Mouse (Mus musculus) intestine, postnatal 0 days (tissue): ENCODE measurements around the gene Sgip1. TPM values are rescaled to one million over a fixed set of nuclear protein-coding genes. Genes with fewer than 3 reads are reported as not detected.
A peak's percentile ranks its signal among the peaks of the same experiment; 100 is the strongest.

Experiments
- ATAC-seq: fragments of 200-750 bp; cut with Nextera tagmentation; 2 replicates; pipeline ENCODE4 v1.8.0; 2017; ENCODE audit warnings: mild to moderate bottlenecking, moderate TSS enrichment, moderate library complexity
- H3K27ac ChIP-seq: fragments of 300-500 bp; sonication (generic); 2 replicates; pipeline ENCODE4 v1.5.1; 2014; ENCODE audit warnings: mild to moderate bottlenecking, low read depth, low read length, moderate library complexity
- H3K27me3 ChIP-seq: fragments of 300-500 bp; sonication (generic); replicated peaks from 2 replicates; pipeline ENCODE4 v1.6.1; 2014; ENCODE audit warnings: low read length, mixed read lengths; ENCODE audit not compliant: control insufficient read depth, insufficient read depth
- H3K36me3 ChIP-seq: fragments of 300-500 bp; sonication (generic); 2 replicates; pipeline ENCODE4 v1.6.1; 2014; ENCODE audit warnings: mild to moderate bottlenecking, moderate library complexity; ENCODE audit not compliant: control insufficient read depth, insufficient read depth
- H3K4me1 ChIP-seq: fragments of 300-500 bp; sonication (generic); replicated peaks from 2 replicates; pipeline ENCODE4 v1.6.1; 2014; ENCODE audit warnings: antibody characterized with exemption, low read length, mixed read lengths; ENCODE audit not compliant: control insufficient read depth, insufficient read depth
- H3K4me2 ChIP-seq: fragments of 300-500 bp; sonication (generic); replicated peaks from 2 replicates; pipeline ENCODE4 v1.6.1; 2014; ENCODE audit warnings: low read depth, mild to moderate bottlenecking, moderate library complexity
- H3K4me3 ChIP-seq: fragments of 300-500 bp; sonication (generic); 2 replicates; pipeline ENCODE4 v1.5.1; 2014; ENCODE audit warnings: low read depth, low read length
- H3K9ac ChIP-seq: fragments of 300-500 bp; sonication (generic); 2 replicates; pipeline ENCODE4 v1.6.1; 2014; ENCODE audit warnings: mild to moderate bottlenecking, low read depth, low read length
- H3K9me3 ChIP-seq: fragments of 300-500 bp; sonication (generic); 2 replicates; pipeline ENCODE4 v1.6.1; 2016; ENCODE audit warnings: mixed run types; ENCODE audit not compliant: control insufficient read depth
- CTCF ChIP-seq: sonication (generic); IDR thresholded peaks from 2 replicates; pipeline ENCODE4 v1.5.1; 2016; ENCODE audit warnings: low read depth, mild to moderate bottlenecking, control low read depth, antibody characterized with exemption, moderate library complexity
- WGBS: fragments of 180-500 bp; shearing (Covaris S2); extraction: QIAGEN DNeasy Blood & Tissue Kit; methylation state at CpG from one replicate; pipeline ENCODE4 v1.1.7; 2014; 5-methylcytosine and 5-hydroxymethylcytosine counted together
- polyA plus RNA-seq: library from polyadenylated mRNA; unstranded; fragments of >200 nt; fragmentation: Nextera tagmentation; extraction: Ambion mirVana; gene quantifications from 2 replicates; pipeline ENCODE4 v1.2.1, GENCODE M21; 2015

The Sgip1 gene
- polyA plus RNA-seq, 1 experiment from 2014 or later, result 6.1 TPM

GRCm38 (mm10) chr4:102972071-102972470 is 231.0 kb downstream of the Sgip1 start:
- Histone ChIP-seq H3K9ac (no peak overlapping the region), H3K27ac (no peak overlapping the region), H3K4me1 (no peaks in the 10 kb centered on the region), H3K4me3 (no peak overlapping the region), H3K9me3 (no peaks in the 10 kb centered on the region), H3K4me2 (no peak overlapping the region), H3K27me3 (peaks cover 3% of the 10 kb centered on the region; the same call in 1 of the 2 replicates), H3K36me3 (no peaks in the 10 kb centered on the region)
- TF ChIP-seq CTCF, result no peak
- 74% methylated on average over 3 of the region's 3 CpGs for WGBS
- no peak for ATAC-seq

GRCm38 (mm10) chr4:102974172-102974571 is 233.1 kb downstream of the Sgip1 start:
- peaks cover 3% of the 10 kb centered on the region for H3K27me3 ChIP-seq
- H3K27ac ChIP-seq, result no peak overlapping the region
- no peaks in the 10 kb centered on the region for H3K4me1 ChIP-seq
- ATAC-seq, result no peak
- H3K9me3 ChIP-seq, result no peaks in the 10 kb centered on the region
- no peak for TF ChIP-seq CTCF
- H3K4me3 ChIP-seq, result no peak overlapping the region
- WGBS, result 69% methylated on average over 5 of the region's 5 CpGs
- H3K4me2 ChIP-seq, result no peak overlapping the region
- H3K36me3 ChIP-seq, result no peaks in the 10 kb centered on the region
- H3K9ac ChIP-seq, result no peak overlapping the region

DNA sequence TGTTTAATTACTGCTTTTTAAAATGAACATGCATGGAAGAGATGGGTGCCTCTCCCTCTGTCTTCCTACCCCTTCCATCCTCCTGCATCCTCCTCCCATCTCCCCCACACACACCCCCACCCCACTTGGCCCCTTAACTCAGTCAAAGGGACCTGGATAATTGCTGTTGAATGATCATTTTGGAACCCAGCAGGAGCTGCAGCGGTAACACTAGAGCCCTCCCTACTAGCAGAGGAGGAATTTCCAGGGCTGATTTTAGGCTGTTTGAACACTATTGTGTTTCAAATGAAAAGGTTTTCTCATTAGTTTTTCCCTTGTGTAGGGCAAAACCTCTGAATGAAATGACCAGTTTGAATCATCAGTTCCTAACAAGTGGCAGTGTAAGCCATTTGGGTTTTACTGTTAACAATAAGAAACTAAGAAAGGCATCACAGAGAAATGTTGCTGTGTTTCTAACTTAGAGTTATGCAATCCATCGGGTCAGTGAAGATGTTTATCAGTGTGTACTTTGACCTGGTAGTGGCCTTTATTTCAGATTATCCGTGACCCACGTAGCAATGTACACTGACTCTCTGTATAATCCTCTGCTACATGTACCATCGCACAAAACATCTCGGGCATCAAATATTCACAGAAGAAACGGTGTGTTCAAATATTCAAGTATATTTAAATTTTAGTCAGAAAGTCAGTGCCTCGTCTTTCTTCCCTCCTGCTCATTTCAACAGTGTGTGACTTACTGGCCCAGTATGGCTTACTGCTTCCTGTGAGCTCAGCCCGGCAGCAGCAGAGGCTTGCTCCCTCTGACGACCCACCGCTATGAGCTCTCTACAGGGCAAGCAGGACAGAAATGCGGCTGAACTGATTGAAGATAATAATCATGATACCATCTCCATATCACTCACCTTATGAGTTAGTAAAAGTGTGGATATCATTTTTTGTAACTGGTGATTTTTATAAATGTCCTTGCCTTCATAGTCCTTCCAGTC is 235.5 kb downstream of the Sgip1 start:
- 54% methylated on average over 12 of the region's 12 CpGs for WGBS
- ATAC-seq, result no peak

DNA sequence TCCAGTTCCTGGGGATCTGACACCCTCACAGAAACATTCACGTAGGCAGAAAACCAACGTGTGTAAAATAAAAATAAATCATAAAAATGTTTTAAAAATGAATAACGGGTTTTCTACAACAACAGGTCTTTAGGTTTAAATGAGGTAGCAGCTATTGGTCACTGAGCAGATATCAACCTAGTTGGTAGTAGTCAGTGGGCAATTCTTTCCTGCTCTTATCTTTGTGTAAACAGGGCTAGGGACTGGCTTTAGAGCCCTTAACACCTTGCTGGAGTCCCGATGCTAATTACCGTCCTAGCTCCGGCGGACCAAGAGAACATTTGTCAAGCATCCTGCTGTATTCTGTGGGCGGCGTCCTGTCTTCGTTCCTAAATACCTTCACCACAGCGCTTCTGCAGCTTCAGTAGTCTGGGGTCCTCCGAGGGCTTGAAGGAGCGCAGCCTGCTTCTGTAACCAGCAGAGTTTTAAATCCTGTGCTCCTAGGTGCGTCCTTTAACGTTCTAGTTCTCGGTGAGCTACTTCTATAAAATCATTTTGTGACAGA is 236.8 kb downstream of the Sgip1 start:
- Histone ChIP-seq H3K9me3 (no peaks in the 10 kb centered on the region), H3K4me2 (peak overlapping the region; percentile 43), H3K4me3 (no peak overlapping the region), H3K27ac (no peak overlapping the region), H3K36me3 (no peaks in the 10 kb centered on the region), H3K27me3 (peaks cover 8% of the 10 kb centered on the region), H3K9ac (no peak overlapping the region), H3K4me1 (no peaks in the 10 kb centered on the region)
- 8% methylated on average over 16 of the region's 16 CpGs for whole genome bisulfite sequencing
- ATAC-seq, result no peak
- TF ChIP-seq CTCF, result no peak

More for the DNA sequence above, 235.5 kb downstream of the Sgip1 start:
- no peak overlapping the region for H3K9ac ChIP-seq
- no peaks in the 10 kb centered on the region for H3K36me3 ChIP-seq
- no peak overlapping the region for H3K4me2 ChIP-seq
- no peak overlapping the region for H3K4me3 ChIP-seq
- no peak overlapping the region for H3K27ac ChIP-seq
- no peaks in the 10 kb centered on the region for H3K4me1 ChIP-seq
- no peak for TF ChIP-seq CTCF
- H3K27me3 ChIP-seq, result peaks cover 8% of the 10 kb centered on the region
- H3K9me3 ChIP-seq, result no peaks in the 10 kb centered on the region

GRCm38 (mm10) chr4:102978440-102978839 is 237.3 kb downstream of the Sgip1 start, which contains the start of gene Tctex1d1:
Tctex1d1 (plus strand) TSS chr4:102978606.
- ATAC-seq, result no peak; the same call in 1 of the 2 replicates
- no peak for TF ChIP-seq CTCF
- no peaks in the 10 kb centered on the region for H3K9me3 ChIP-seq
- H3K4me1 ChIP-seq, result no peaks in the 10 kb centered on the region
- no peaks in the 10 kb centered on the region for H3K36me3 ChIP-seq
- H3K27ac ChIP-seq, result no peak within 1 kb of the TSS
- 3% methylated on average over 13 of the region's 13 CpGs for WGBS
- H3K9ac ChIP-seq, result no peak within 1 kb of the TSS
- peaks cover 8% of the 10 kb centered on the region for H3K27me3 ChIP-seq
- H3K4me3 ChIP-seq, result 0 out of 2 replicates have a peak within 1 kb of the TSS, but pooled peaks have one; percentile 5
- H3K4me2 ChIP-seq, result peak within 1 kb of the TSS; percentile 43

- Histone ChIP-seq H3K36me3 (no peaks in the 10 kb centered on the region), H3K9ac (no peak overlapping the region), H3K27me3 (peaks cover 8% of the 10 kb centered on the region), H3K4me3 (no peak overlapping the region), H3K27ac (no peak overlapping the region), H3K4me1 (no peaks in the 10 kb centered on the region), H3K9me3 (no peaks in the 10 kb centered on the region), H3K4me2 (peak overlapping the region; percentile 41)
- WGBS, result 53% methylated on average over 5 of the region's 5 CpGs
- peak; percentile 36 for TF ChIP-seq CTCF
- ATAC-seq, result no peak
These were observed 238.3 kb downstream of the Sgip1 start for GRCm38 (mm10) chr4:102979385-102979784.
